Mouse (Mus musculus): ENCODE measurements around the gene Fam83g.

Gene Fam83g

DNA sequence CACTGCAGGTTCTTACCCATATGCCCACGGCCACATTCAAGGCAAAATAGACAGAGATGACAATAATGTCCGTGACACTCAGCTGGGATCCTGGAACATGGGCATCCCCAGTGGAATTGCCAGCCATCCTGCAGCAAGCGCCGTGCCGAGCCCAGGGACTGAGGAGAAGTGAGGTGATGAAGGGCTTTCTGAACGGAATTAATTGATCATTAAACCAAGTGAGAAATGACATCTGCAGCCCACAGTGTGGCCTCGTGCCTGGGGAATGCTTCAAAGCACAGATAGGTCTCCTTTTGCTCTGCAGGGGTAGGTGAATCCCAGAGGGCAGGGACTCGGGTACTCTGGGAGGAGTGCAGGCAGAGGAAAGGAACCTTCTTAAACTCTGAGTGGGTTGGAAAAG lies 35.9 kb downstream of the Fam83g start:
- DNase-seq: no peak

DNA sequence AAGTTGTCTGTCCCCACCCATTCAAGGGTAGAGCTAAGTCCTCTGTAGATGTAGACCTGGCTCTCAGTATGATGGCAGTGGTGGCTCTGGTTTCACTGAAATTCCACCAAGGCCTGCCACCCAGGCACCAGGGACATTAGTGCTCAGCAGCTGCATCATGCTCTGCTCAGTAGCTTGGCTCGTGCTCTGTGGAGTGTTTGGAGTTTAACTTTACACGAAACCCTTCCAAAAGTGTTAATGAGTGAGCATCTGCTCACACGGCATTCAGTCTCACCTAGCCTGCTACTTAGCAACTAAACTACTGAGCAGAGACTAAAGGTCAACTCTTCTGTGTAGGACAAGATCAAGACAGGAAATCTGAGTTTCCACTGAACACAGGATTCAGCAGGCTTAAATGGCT lies 36.7 kb downstream of the Fam83g start, which contains the start of gene Slc5a10:
Gene Slc5a10, minus strand, starts transcription at position 191 of the 400 bp plus-strand sequence.
- DNase-seq: no peak

DNA sequence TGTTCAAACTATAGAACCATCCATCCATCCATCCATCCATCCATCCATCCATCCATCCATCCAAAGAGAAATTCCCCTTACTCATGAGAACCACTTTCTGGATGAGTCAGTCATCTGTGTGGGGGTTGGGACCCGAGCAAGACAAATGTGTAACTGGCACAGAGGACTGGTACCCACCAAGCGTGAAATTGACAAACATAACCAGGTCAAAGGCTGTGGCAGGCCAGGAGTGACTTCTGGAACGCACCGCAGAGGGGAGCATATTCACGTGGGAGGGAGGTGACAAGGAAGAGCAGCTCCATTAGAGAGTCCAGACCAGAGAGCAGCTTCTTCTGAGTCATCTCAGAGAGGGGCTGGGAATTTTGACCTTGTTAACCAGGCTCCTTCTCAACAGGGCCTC lies 38.2 kb downstream of the Fam83g start:
- DNase-seq: no peak

DNA sequence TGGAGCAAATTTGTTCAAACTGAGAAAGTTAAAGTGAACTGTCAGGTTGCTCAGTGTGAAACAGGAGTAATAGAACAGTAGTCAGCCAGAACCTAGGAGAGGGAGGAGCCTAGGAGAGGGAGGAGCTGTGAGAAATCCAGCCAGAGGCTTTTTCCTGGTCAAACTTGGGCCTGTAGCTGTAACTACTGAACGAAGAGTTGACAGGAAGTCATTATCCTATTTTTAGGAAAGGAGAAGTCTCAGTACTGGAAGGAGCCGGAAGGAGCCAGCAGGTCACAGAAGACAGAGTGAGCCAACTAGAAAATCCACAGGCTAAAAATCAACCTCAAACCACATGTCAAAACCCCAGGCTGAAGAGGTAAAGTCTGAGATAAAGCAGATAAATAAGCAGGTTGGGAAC lies 44.1 kb downstream of the Fam83g start:
- no peak for DNase-seq

DNA sequence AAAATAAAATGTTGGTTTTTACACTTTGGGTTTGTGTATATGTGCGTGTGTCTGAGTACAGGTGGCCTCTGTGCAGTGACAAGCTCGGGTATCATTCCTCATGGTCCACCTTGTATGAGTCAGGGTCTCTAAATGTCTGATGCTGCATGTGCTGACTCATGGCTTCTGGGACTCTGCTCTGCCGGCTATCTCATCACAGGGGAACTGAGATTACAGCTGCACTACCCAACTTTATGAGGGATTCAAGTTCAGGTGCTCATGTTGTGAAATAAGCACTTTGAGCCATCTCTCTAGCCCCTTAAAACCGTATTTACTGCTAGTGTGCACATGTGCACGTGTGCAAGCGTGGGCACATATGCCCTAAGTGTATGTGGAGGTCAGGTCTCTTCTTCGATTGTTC lies 48.8 kb downstream of the Fam83g start:
- DNase-seq: no peak

DNA sequence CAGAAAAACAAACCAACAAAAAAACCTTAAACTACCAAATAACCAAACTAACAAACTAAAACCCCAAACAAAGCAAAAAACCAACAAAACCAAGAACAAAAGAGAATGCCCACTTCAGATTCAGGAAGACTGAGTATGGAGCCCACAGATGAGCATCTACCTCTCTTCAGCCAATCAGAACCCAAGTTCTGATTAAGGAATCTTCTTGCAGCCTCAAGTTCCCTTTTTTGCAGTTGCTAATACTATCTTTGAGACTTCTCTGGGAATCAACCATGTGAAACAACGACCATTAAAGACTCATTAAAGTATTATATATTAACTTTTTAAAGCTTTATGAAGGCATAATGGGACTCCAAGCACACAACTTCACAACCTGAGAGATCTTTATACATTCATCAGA lies 53.4 kb downstream of the Fam83g start:
- no peak for DNase-seq

DNA sequence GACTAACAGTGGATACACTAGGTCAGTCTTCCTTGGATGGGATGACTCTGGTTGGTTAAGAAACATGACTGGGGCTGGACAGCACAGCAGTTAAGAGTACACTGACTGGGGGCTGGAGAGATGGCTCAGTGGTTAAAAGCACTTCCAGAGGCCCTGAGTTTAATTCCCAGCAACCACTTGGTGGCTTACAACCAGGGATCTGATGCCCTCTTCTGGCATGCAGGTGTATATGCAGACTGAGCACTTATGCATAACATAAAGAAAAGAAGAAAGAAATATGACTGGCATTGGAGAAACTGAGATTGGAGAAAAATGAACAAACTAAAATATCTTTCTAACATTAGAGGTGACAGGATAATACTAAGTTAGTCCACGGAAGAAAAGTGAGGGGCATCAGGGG lies 56.6 kb downstream of the Fam83g start:
- DNase-seq: no peak

DNA sequence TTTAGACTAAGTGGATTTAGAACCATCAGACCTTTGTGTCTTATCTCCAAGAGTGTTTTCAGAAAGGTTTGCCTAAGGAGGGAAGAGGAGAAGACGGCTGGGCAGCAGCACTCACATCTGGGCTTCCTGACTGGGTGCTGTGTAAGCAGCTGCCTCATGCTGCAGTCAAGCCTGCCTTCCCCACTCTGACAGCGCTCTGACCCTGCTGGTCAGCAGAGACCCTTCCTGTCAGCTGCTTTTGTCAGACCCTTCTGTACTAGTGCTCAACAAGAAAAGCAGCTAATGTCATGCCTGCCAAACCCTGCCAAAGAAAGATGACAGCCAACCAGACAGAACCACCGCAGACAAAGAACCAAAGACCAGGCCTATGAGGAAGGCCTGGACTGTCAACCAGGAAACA lies 59.9 kb downstream of the Fam83g start:
- DNase-seq: no peak

DNA sequence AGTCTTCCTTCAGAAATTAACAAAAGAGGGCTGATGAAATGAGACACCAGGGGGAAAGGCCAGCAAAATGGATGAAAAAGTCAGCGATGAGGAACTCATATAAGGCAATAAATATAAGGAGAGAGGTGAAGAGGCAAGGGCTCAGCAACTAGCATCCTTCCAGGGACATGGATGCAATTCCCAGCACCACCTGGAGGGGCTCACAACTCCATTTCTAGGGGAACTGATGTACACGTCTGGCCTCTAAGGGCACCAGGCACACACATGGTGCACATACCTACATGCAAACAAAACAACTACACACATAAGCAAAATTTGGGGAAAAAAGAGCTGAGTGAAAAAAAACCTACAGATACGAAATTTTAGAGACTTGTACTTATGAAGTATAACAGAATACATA lies 60.6 kb downstream of the Fam83g start:
- no peak for DNase-seq

DNA sequence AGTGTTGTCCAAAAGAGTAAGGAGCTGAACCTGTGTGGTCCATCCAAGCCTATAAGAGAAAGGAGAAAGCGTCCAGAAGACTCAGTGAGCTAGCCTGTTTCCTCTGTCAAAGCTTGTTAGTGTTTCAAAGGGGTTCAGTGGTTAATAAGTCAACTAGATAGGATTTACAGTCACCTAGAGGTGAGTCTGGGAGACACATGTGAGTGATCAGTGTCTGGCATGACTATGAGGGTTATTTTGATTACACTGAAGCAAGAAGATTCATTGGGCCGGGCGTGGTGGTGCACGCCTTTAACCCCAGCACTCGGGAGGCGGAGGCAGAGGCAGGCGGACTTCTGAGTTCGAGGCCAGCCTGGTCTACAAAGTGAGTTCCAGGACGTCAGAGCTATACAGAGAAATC lies 61.9 kb downstream of the Fam83g start:
- no peak for DNase-seq

DNA sequence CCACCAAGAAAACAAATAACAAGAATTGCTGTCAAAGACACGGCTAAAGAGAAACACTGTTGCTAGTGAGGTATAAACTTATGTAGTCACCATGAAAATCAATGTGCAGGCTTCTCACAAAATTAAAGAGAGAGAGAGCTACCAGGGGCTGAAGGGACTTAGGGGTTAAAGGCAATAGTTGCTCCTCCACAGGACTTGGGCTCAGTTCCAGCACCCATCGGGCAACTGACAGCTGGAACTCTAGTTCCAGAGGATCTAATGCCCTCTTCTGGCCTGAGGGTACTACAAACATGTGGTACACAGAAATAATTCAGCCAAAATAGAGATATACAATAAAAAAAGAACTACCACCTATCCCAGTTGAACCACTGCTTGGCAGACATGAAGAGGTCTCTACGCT lies 63.3 kb downstream of the Fam83g start:
- DNase-seq: no peak

DNA sequence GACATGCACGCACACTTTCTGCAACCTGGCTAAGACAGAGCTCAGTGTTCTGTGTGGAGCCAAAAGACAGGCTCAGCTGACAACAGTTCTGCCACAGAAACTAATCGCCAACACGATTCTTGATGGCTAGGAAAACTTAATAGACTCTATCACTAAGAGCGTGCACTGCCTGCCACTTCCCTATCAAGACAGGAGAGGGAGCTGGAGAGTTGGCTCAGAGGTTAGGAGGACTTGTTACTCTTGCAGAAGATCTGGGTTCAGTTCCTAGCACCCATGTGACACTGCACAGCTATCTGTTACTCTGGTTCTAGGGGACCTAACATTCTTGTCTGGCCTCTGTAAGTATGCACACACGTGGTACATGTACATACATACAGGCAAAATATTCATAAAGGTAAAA lies 67.7 kb downstream of the Fam83g start:
- DNase-seq: no peak

DNA sequence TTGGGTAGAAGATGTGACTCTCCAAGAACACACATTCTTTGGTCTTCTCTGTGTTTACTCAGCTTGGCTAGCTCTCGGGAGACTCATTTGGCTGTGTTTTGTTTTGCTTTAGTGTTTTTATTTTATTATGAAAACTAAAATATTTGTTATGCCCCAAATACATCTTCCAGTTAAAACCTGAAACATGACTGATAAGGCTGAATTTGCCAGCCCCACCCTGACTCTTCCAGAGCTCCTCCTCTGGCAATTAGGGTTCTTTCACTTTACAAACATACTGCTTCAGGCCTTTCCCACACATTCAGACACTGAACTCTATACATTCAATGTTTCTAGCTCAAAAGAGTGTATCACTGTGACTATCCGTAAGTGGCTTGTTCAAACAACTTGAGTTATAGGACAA lies 73.3 kb downstream of the Fam83g start:
- DNase-seq: no peak
